Mouse (Mus musculus): ENCODE data around the gene Defb10.
"Not testable (repeated sequence)": the region's sequence is repeated elsewhere in the genome, so short reads cannot be mapped to it uniquely, and the experiment has no call there.

DNA sequence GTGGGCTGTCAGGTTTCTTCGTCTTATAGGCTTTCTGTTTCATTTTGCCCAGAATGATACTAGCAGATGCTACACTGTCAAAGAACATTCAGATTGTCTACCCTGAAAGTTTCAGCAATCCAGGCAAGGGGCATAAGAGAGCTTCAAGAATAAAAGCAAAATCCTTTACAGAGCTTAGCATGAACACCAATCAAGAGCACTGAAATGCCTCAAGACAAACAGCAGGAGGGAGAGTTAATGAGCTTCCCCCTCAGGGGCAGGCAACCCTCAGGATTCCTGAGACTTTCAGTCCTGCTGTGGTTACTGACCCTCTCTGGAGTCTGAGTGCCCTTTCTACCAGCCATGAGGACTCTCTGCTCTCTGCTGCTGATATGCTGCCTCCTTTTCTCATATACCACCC lies at the start of gene Defb10:
- TF ChIP-seq CTCF (IDR thresholded peaks at IDR 0.05; ENCODE audit: low read depth); EP300 (optimal IDR thresholded peaks at IDR 0.05): not testable (repeated sequence)

Data from stomach, postnatal 0 days (tissue).